Mouse (Mus musculus) spleen, adult 2 months (tissue): ENCODE measurements at regions not wholly inside any gene's neighbourhood (a gene's known extent, or its start where the extent isn't known, plus 50 kb on each side); places are given as distances from the start of the nearest gene placed in this dataset.

Source experiments
- DNase-seq, 2 experiments: peaks; one replicate each; pipeline versions ENCODE4 v3.0.0 to v3.0.0-alpha.2; 2012 to 2021; ENCODE audit warnings: low spot score in 2 of 2, low read depth in 1 of 2
- H3K27ac ChIP-seq: fragments of 200-500 bp; 2 replicates; pipeline ENCODE4 v1.5.1; 2012; ENCODE audit warnings: low read length, inconsistent platforms; ENCODE audit not compliant: insufficient read depth
- H3K27me3 ChIP-seq: fragments of 200-500 bp; 2 replicates; pipeline ENCODE4 v1.6.1; 2012; ENCODE audit warnings: mild to moderate bottlenecking, moderate library complexity, low read length, inconsistent platforms; ENCODE audit not compliant: control insufficient read depth, insufficient read depth
- H3K36me3 ChIP-seq: fragments of 200-500 bp; 2 replicates; pipeline ENCODE4 v1.6.1; 2012; ENCODE audit warnings: mild to moderate bottlenecking, low read length, inconsistent platforms; ENCODE audit not compliant: control insufficient read depth, insufficient read depth
- H3K4me1 ChIP-seq: fragments of 200-500 bp; 2 replicates; pipeline ENCODE4 v1.6.1; 2011; ENCODE audit warnings: inconsistent platforms; ENCODE audit not compliant: control insufficient read depth, insufficient read depth, insufficient read length
- H3K4me3 ChIP-seq: fragments of 200-500 bp; 2 replicates; pipeline ENCODE4 v1.5.1; 2011; ENCODE audit warnings: mild to moderate bottlenecking, inconsistent platforms; ENCODE audit not compliant: insufficient read depth, insufficient read length; ENCODE audit errors: extremely low read depth
- CTCF ChIP-seq: fragments of 200-500 bp; IDR thresholded peaks from 2 replicates; pipeline ENCODE4 v1.5.1; 2011; ENCODE audit warnings: mild to moderate bottlenecking, inconsistent platforms; ENCODE audit not compliant: insufficient read depth, insufficient read length, insufficient replicate concordance; ENCODE audit errors: extremely low read depth
- POLR2A ChIP-seq: fragments of 200-500 bp; IDR thresholded peaks from 2 replicates; pipeline ENCODE4 v1.6.1; 2011; ENCODE audit warnings: low read depth, low read length, inconsistent platforms
- WGBS: fragments of 180-500 bp; shearing (Covaris S2); methylation state at CpG from one replicate; pipeline ENCODE4 v1.1.7; 2018; 5-methylcytosine and 5-hydroxymethylcytosine counted together

DNA sequence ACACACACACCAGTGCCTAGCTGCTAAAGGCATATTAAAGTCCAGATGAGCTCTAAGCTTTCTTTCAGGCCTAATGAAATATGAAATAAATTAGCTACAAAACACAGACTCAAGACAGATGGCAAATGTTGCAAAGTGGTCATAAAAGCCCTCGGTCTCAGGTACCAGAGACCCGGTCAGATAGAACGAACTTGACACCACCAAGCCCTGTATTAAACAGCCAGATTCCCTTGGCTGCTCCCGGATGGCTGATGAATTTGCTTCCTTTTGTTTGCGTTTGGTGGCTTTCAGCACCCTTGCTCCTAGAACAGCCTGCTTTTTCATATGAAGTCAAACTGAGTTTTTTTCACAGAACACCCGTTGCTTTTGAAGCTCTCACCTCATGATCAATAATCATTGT lies 51.5 kb upstream of the Daam1 start:
- no peaks in the 10 kb centered on the region for H3K4me1 ChIP-seq
- TF ChIP-seq CTCF = no peak
- TF ChIP-seq POLR2A = no peak
- H3K4me3 ChIP-seq = no peak overlapping the region
- H3K27me3 ChIP-seq = no peaks in the 10 kb centered on the region
- 81% methylated on average over 6 of the region's 6 CpGs for WGBS
- no peak for DNase-seq
- no peaks in the 10 kb centered on the region for H3K36me3 ChIP-seq
- no peak overlapping the region for H3K27ac ChIP-seq
